9 mouse cellular contexts compared by ENCODE assay signal in the genomic region with DNA sequence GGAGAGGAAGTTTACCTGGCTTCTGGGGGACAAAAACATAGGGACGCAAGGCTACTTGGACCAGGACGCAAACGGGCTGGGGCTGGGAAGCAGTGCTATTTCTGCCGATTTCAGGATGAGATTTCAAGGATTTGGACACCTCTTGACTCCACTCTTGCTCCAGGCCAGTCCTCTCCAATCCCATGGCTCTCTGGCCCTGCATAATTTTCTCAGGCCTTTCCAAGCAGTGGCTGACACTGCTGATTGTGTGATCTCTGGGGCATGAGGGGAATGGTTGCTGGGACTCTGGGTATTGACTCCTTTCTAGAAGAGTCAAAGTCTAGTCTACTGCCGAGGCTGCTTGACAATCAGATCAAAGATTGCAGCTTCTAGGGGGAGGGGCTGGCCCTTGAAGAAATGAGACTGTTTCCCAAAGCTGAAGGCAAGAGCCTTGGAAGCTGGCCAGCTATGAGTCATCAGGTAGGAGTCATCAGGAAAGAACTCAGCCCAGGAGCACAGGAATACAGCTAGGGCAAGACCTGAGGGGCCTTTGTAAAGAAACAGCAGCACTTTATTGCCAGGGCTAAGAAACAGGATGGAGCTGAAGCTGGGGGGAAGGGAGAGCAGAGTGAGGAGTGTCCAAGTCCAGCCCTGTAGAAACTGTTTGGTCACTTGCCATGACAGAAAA. TPM values are rescaled to one million over a fixed set of nuclear protein-coding genes. Genes with fewer than 3 reads are reported as not detected.
DNase-seq lines count a peak whose midpoint lies in the region; ATAC-seq and TF ChIP-seq lines count a peak whose summit lies in the region.
"Had no signal": no experiment of that assay in that cellular context is flagged by ENCODE, and none has a peak within 500 bp of the region (broad histone marks: within the 10 kb centered on the region; RNA-seq: fewer than 3 reads in every experiment).

No protein-coding gene starts in this region.

- no peak for ATAC-seq in midbrain, embryonic 13.5 days

- H3K4me2 ChIP-seq in midbrain, embryonic 13.5 days (replicated peaks) = no peak overlapping the region
- H3K4me2 ChIP-seq: limb, embryonic 12.5 days had no signal

- no peaks in the 10 kb centered on the region for H3K36me3 ChIP-seq in midbrain, embryonic 13.5 days
- H3K36me3 ChIP-seq: limb, embryonic 12.5 days had no signal

- H3K27me3 ChIP-seq in midbrain, embryonic 13.5 days = no peaks in the 10 kb centered on the region
- H3K27me3 ChIP-seq: limb, embryonic 12.5 days had no signal

- peaks cover 9% of the 10 kb centered on the region for H3K4me1 ChIP-seq in embryonic fibroblast, embryonic 13.5 days (ENCODE audit: control insufficient read depth, insufficient read depth, low read length)
- H3K4me1 ChIP-seq in midbrain, embryonic 13.5 days (replicated peaks) = 0 out of 2 replicates have a peak, but pooled peaks cover 3% of the 10 kb centered on the region

- no peak for TF ChIP-seq POLR2A in embryonic fibroblast, embryonic 13.5 days (IDR thresholded peaks at IDR 0.05; ENCODE audit: low read depth, low read length)

- no peaks in the 10 kb centered on the region for H3K9me3 ChIP-seq in midbrain, embryonic 13.5 days
- H3K9me3 ChIP-seq: limb, embryonic 12.5 days had no signal

- no peak for TF ChIP-seq CTCF in embryonic fibroblast, embryonic 13.5 days (IDR thresholded peaks at IDR 0.05; ENCODE audit: borderline replicate concordance, insufficient read depth, low read length)

- DNase-seq in right cerebral cortex, adult 18-20 months = peak; percentile 54
- no peak for DNase-seq in right cerebral cortex, postnatal 25 days
- DNase-seq in kidney, adult 9 months = peak; percentile 86
- DNase-seq in ovary, postnatal 36 days (ENCODE audit: low spot score) = peak; percentile 61
- DNase-seq in spleen, postnatal 14 days (ENCODE audit: low spot score in 2 of 2) = no peak
- no peak for DNase-seq in thymus, postnatal 25 days

- WGBS in midbrain, embryonic 13.5 days = 84% methylated on average over 5 of the region's 5 CpGs

- no peak overlapping the region for H3K9ac ChIP-seq in midbrain, embryonic 13.5 days (replicated peaks)
- H3K9ac ChIP-seq: limb, embryonic 12.5 days had no signal

- peak overlapping the region; percentile 69 for H3K27ac ChIP-seq in embryonic fibroblast, embryonic 13.5 days (ENCODE audit: insufficient read depth, low read length)
- H3K27ac ChIP-seq in midbrain, embryonic 13.5 days = no peak overlapping the region
- H3K27ac ChIP-seq: limb, embryonic 12.5 days had no signal

- no peak overlapping the region for H3K4me3 ChIP-seq in embryonic fibroblast, embryonic 13.5 days (ENCODE audit: insufficient read depth, low read length)
- no peak overlapping the region for H3K4me3 ChIP-seq in midbrain, embryonic 13.5 days (replicated peaks)
- H3K4me3 ChIP-seq: limb, embryonic 12.5 days had no signal

RNA-seq across cellular contexts. Expression of gene Pdgfc, which starts 18.7 kb away (rescaled TPM):
- 68.1 and 72.5 TPM in 2 replicates for polyA plus RNA-seq in embryonic fibroblast, embryonic 13.5 days (2011; ENCODE audit: insufficient read length, low read depth, missing spikeins)
- 4.0 and 4.6 TPM in 2 replicates for polyA plus RNA-seq in midbrain, embryonic 13.5 days (2015; fragmentation: Nextera tagmentation; extraction: Ambion mirVana)

Comparison
In these comparisons a context has a peak if more than half of its experiments do, and no peak if none do; other contexts are left out.
1. DNase-seq: peak in right cerebral cortex, adult 18-20 months (single experiment), kidney, adult 9 months (single experiment) and ovary, postnatal 36 days (single experiment); none in right cerebral cortex, postnatal 25 days (single experiment), spleen, postnatal 14 days (0 of 2) and thymus, postnatal 25 days (single experiment).
2. RNA of gene Pdgfc, which starts 18.7 kb away (polyA plus RNA-seq): 68.1 to 72.5 TPM in embryonic fibroblast, embryonic 13.5 days; 4.0 to 4.6 TPM in midbrain, embryonic 13.5 days; every median in the first group is over 10 times any median in the second.